Mouse (Mus musculus) megakaryocyte, embryonic 14.5 days (primary cell): ENCODE data around the gene Farsa.

Source experiments
- FLI1 ChIP-seq: IDR thresholded peaks from 2 replicates; pipeline ENCODE4 v1.6.1; 2012; ENCODE audit warnings: low read length, inconsistent platforms, mixed read lengths
- GATA1 ChIP-seq: IDR thresholded peaks from 3 replicates; pipeline ENCODE4 v1.6.1; 2012; ENCODE audit warnings: mixed read lengths, low read length, inconsistent platforms, borderline replicate concordance

- TF ChIP-seq GATA1 (no peak), FLI1 (no peak)
Measured at GRCm38 (mm10) chr8:84846094-84846721, 10.6 kb upstream of the Farsa start.
